Mouse (Mus musculus) fibroblast of lung, adult 2 months (primary cell): ENCODE data around the gene Mtln.

Experiments used
- DNase-seq: peaks from one replicate; pipeline ENCODE4 v3.0.0-alpha.2; 2011; ENCODE audit warnings: low read depth

The Mtln gene

GRCm38 (mm10) chr2:127791919-127792603 lies at the start of gene Mtln:
Gene Mtln, minus strand, starts transcription at chr2:127792488.
- peak; percentile 78 for DNase-seq

GRCm38 (mm10) chr2:127841402-127841801 lies 49.1 kb upstream of the Mtln start:
- no peak for DNase-seq

- DNase-seq: no peak
Observed at GRCm38 (mm10) chr2:127839425-127839824, 47.1 kb upstream of the Mtln start.

- no peak for DNase-seq
Observed at GRCm38 (mm10) chr2:127838576-127838975, 46.3 kb upstream of the Mtln start, which contains the start of gene Acoxl. Gene Acoxl, plus strand, starts transcription at chr2:127838876.

- no peak for DNase-seq
Observed at GRCm38 (mm10) chr2:127832833-127833190, 40.5 kb upstream of the Mtln start.

- no peak for DNase-seq
Observed at GRCm38 (mm10) chr2:127832103-127832832, 40.0 kb upstream of the Mtln start.

- DNase-seq: peak; percentile 78
Observed at GRCm38 (mm10) chr2:127831401-127832102, 39.3 kb upstream of the Mtln start, which contains the start of gene Bub1. Gene Bub1, minus strand, starts transcription at chr2:127831865.

GRCm38 (mm10) chr2:127789651-127790270 lies 2.5 kb downstream of the Mtln start:
- no peak for DNase-seq

GRCm38 (mm10) chr2:127789138-127789537 lies 3.1 kb downstream of the Mtln start:
- no peak for DNase-seq

GRCm38 (mm10) chr2:127788440-127789116 lies 3.7 kb downstream of the Mtln start, which contains the start of gene Nphp1:
Gene Nphp1, minus strand, starts transcription at chr2:127788897.
- peak; percentile 51 for DNase-seq

GRCm38 (mm10) chr2:127787226-127787625 lies 5.1 kb downstream of the Mtln start:
- no peak for DNase-seq

- DNase-seq: no peak
Observed at GRCm38 (mm10) chr2:127778451-127778850, 13.8 kb downstream of the Mtln start.

- no peak for DNase-seq
Observed at GRCm38 (mm10) chr2:127775013-127775412, 17.3 kb downstream of the Mtln start.

GRCm38 (mm10) chr2:127774578-127774941 lies 17.7 kb downstream of the Mtln start:
- no peak for DNase-seq

- no peak for DNase-seq
Observed at GRCm38 (mm10) chr2:127773938-127774577, 18.2 kb downstream of the Mtln start.

GRCm38 (mm10) chr2:127761587-127761986 lies 30.7 kb downstream of the Mtln start:
- DNase-seq: no peak

- DNase-seq: no peak
Observed at GRCm38 (mm10) chr2:127760429-127761000, 31.8 kb downstream of the Mtln start.

- DNase-seq: no peak
Observed at GRCm38 (mm10) chr2:127760014-127760413, 32.3 kb downstream of the Mtln start.

- no peak for DNase-seq
Observed at GRCm38 (mm10) chr2:127759157-127759880, 33.0 kb downstream of the Mtln start.

- no peak for DNase-seq
Observed at GRCm38 (mm10) chr2:127757171-127757570, 35.1 kb downstream of the Mtln start.
